Mouse (Mus musculus) heart, adult 2 months (tissue): Measurements from ENCODE around the gene Acsl6. TPM values are rescaled to one million over a fixed set of nuclear protein-coding genes. Genes with fewer than 3 reads are reported as not detected.

Experiments
- DNase-seq, 2 experiments: peaks; one replicate each; pipeline ENCODE4 v3.0.0; 2021
- H3K27ac ChIP-seq: fragments of 200-600 bp; 2 replicates; pipeline ENCODE4 v1.8.1; 2022
- H3K27me3 ChIP-seq: fragments of 200-500 bp; 2 replicates; pipeline ENCODE4 v1.6.1; 2012; ENCODE audit warnings: mild to moderate bottlenecking, low read length, inconsistent platforms, mixed read lengths; ENCODE audit not compliant: control insufficient read depth, insufficient read depth
- H3K36me3 ChIP-seq: fragments of 200-500 bp; 2 replicates; pipeline ENCODE4 v1.6.1; 2012; ENCODE audit warnings: low read length, inconsistent platforms; ENCODE audit not compliant: control insufficient read depth, insufficient read depth
- H3K4me1 ChIP-seq: fragments of 200-500 bp; 2 replicates; pipeline ENCODE4 v1.6.1; 2011; ENCODE audit warnings: low read length; ENCODE audit not compliant: control insufficient read depth, insufficient read depth
- H3K4me3 ChIP-seq: fragments of 200-600 bp; 2 replicates; pipeline ENCODE4 v1.8.1; 2022
- H3K79me2 ChIP-seq: fragments of 200-500 bp; replicated peaks from 2 replicates; pipeline ENCODE4 v1.6.1; 2012; ENCODE audit warnings: mild to moderate bottlenecking, inconsistent platforms, low read length, moderate library complexity, mixed read lengths; ENCODE audit not compliant: control insufficient read depth, insufficient read depth
- H3K9ac ChIP-seq: fragments of 200-500 bp; 2 replicates; pipeline ENCODE4 v1.6.1; 2012; ENCODE audit warnings: low read depth, mild to moderate bottlenecking, control low read depth, inconsistent platforms, low read length, mixed read lengths
- CTCF ChIP-seq: fragments of 200-600 bp; IDR thresholded peaks from 2 replicates; pipeline ENCODE4 v1.8.1; 2022; ENCODE audit warnings: antibody characterized with exemption, mild to moderate bottlenecking, moderate library complexity
- EP300 ChIP-seq: fragments of 200-500 bp; IDR thresholded peaks from 2 replicates; pipeline ENCODE4 v1.6.1; 2011; ENCODE audit warnings: low read depth, low read length, control low read depth; ENCODE audit not compliant: insufficient read depth
- POLR2A ChIP-seq: fragments of 200-500 bp; IDR thresholded peaks from 2 replicates; pipeline ENCODE4 v1.6.1; 2011; ENCODE audit warnings: mild to moderate bottlenecking, low read depth, low read length, control low read depth; ENCODE audit not compliant: insufficient read depth
- WGBS: fragments of 180-500 bp; shearing (Covaris S2); methylation state at CpG from one replicate; pipeline ENCODE4 v1.1.7; 2018; 5-methylcytosine and 5-hydroxymethylcytosine counted together
- intact Hi-C: fragments of 180-260 bp; cut with DNase I; formaldehyde crosslinking; loops from one replicate; pipeline ENCODE4 v1.15.1; 2025
- polyA plus RNA-seq: library from polyadenylated mRNA; depleted of rRNA; stranded (reverse); fragments of >200 nt; gene quantifications from 2 replicates; pipeline ENCODE4 v1.2.3, GENCODE M21; 2012; rRNA removed
- total RNA-seq, 2 experiments: library from RNA; stranded (reverse); gene quantifications; 2 replicates each; pipeline ENCODE4 v1.2.3; 2021

Acsl6 gene
- total and polyA plus RNA-seq, 3 experiments = 6.0 to 7.2 (median 7.0) TPM

DNA sequence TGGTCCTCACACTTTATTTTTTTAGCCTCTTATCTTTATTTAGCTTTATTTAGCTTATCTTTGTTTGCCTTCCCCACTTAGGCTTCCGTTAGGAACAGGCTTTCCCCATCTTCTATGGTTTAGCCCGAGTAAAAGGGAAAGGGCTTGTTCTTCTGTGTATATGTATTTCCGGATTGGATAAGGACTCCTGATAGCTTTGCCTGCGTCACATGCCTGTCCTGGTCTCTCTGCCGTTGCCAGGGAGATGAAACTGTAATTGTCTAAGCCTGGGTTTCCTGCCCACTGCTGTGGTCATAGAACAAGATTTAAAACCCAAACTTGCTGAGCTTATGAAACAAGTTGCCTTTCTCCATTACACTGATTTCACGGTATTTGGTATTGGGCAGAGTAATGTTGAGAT, 109.4 kb downstream of the Acsl6 start:
- TF ChIP-seq CTCF (no peak), EP300 (no peak), POLR2A (no peak)
- H3K36me3 ChIP-seq = no peaks in the 10 kb centered on the region
- no peak overlapping the region for H3K27ac ChIP-seq
- no peak overlapping the region for H3K4me3 ChIP-seq
- intact Hi-C loops = no loop called here
- peaks cover 2% of the 10 kb centered on the region for H3K4me1 ChIP-seq
- H3K79me2 ChIP-seq = no peaks in the 10 kb centered on the region
- WGBS = 5% methylated on average over 6 of the region's 6 CpGs
- H3K27me3 ChIP-seq = no peaks in the 10 kb centered on the region
- no peak for DNase-seq
- no peak overlapping the region for H3K9ac ChIP-seq

Other genes starting within 250 kb of the Acsl6 start
- gene Pdlim4, start 234.8 kb upstream of the Acsl6 start, total RNA-seq = 10 to 100 TPM; 30.8 to 33.8 TPM
- gene Pdlim4, start 234.8 kb upstream of the Acsl6 start, polyA plus RNA-seq = 57.6 and 58.2 TPM in 2 replicates
- gene P4ha2, start 203.7 kb upstream of the Acsl6 start, total RNA-seq = 10 to 100 TPM; 59.9 to 63.6 TPM
- 37.4 and 62.3 TPM in 2 replicates for gene P4ha2, start 203.7 kb upstream of the Acsl6 start, polyA plus RNA-seq
- gene Csf2, start 54.1 kb upstream of the Acsl6 start, total RNA-seq = not detected
- not detected in 2 replicates for gene Csf2, start 54.1 kb upstream of the Acsl6 start, polyA plus RNA-seq
- not detected for gene Il3, start 36.5 kb upstream of the Acsl6 start, total RNA-seq
- gene Il3, start 36.5 kb upstream of the Acsl6 start, polyA plus RNA-seq = not detected in 2 replicates
- not detected for gene Meikin, start 66.9 kb downstream of the Acsl6 start, total RNA-seq
- not detected in 2 replicates for gene Meikin, start 66.9 kb downstream of the Acsl6 start, polyA plus RNA-seq
- gene Fnip1, start 134.4 kb downstream of the Acsl6 start, total RNA-seq = 10 to 100 TPM; 30.4 to 42.9 TPM
- gene Fnip1, start 134.4 kb downstream of the Acsl6 start, polyA plus RNA-seq = 4.8 and 11.4 TPM in 2 replicates
- gene Rapgef6, start 219.0 kb downstream of the Acsl6 start, total RNA-seq = 10 to 100 TPM; 14.6 to 15.9 TPM
- gene Rapgef6, start 219.0 kb downstream of the Acsl6 start, polyA plus RNA-seq = 11.2 and 16.2 TPM in 2 replicates